22 mouse cellular contexts compared by ENCODE assay signal in the genomic region with DNA sequence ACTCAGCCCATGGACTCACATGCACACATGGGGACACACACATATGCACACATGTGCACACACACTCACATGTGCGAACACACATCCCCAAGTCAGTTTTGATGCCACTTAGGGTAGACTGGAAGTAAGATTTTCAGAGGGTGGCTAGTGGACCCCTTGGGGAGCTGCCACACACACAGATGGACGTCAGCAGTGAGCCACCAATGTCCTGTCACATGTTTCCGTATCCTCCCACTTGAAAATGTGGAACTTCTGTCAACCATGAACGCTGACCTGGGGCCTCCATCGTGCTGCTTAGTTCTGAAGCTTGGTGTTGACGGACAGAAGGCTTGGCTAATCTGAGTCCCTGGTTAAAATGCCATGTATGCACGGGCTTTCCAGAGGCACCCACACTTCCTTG. TPM values are rescaled to one million over a fixed set of nuclear protein-coding genes. Genes with fewer than 3 reads are reported as not detected.
A peak's percentile ranks its signal among the peaks of the same experiment; 100 is the strongest.
DNase-seq lines count a peak whose midpoint lies in the region; ATAC-seq and TF ChIP-seq lines count a peak whose summit lies in the region.
"Had no signal": no experiment of that assay in that cellular context is flagged by ENCODE, and none has a peak within 500 bp of the region (broad histone marks: within the 10 kb centered on the region; RNA-seq: fewer than 3 reads in every experiment).

No protein-coding gene starts in this region.

- dilution Hi-C loops in CH12.LX (cut with MboI; ENCODE audit: extremely low pct_ligation_motif_present, extremely low pct_unique_long_range_greater_than_20kb, low sequenced_read_pairs), result no loop called here

- peak; percentile 79 for ATAC-seq in megakaryocyte, adult 5-6 weeks (ENCODE audit: poor library complexity, severe bottlenecking)
- ATAC-seq in forebrain, embryonic 14.5 days, result no peak
- ATAC-seq: forebrain, embryonic 13.5 days had no signal

- TF ChIP-seq POLR2A in CH12.LX (IDR thresholded peaks at IDR 0.05; ENCODE audit: low read depth, low read length), result 0 out of 2 replicates have a peak, but pooled peaks have one; percentile 18
- TF ChIP-seq POLR2A in bone marrow macrophage, adult 2 months (IDR thresholded peaks at IDR 0.05; ENCODE audit: borderline replicate concordance, low read depth, low read length), result no peak
- TF ChIP-seq POLR2A in spleen, adult 2 months (IDR thresholded peaks at IDR 0.05; ENCODE audit: low read depth, low read length), result no peak

- no peak for TF ChIP-seq RAD21 in CH12.LX (IDR thresholded peaks at IDR 0.05; ENCODE audit: low read depth, low read length)

- no peaks in the 10 kb centered on the region for H3K9me3 ChIP-seq in CH12.LX (replicated peaks; ENCODE audit: low read length)
- H3K9me3 ChIP-seq in forebrain, embryonic 14.5 days (replicated peaks; ENCODE audit: control insufficient read depth, low read length), result no peaks in the 10 kb centered on the region
- H3K9me3 ChIP-seq: forebrain, embryonic 13.5 days; heart, embryonic 10.5 days; hindbrain, embryonic 15.5 days; limb, embryonic 12.5 days; midbrain, embryonic 12.5 days; stomach, embryonic 15.5 days had no signal

- 26% methylated on average over 7 of the region's 7 CpGs for WGBS in spleen, adult 2 months
- WGBS in forebrain, embryonic 14.5 days, result 87% methylated on average over 7 of the region's 7 CpGs

- peak overlapping the region in 2 of 3 experiments; percentile 34 to 67 for H3K4me3 ChIP-seq in CH12.LX (replicated peaks in 1 of 3; ENCODE audit: low read depth in 2 of 3, low read length in 2 of 3, poor library complexity in 1 of 3)
- no peak overlapping the region for H3K4me3 ChIP-seq in bone marrow macrophage, adult 2 months (ENCODE audit: insufficient read depth, low read length)
- H3K4me3 ChIP-seq in spleen, adult 2 months (ENCODE audit: extremely low read depth, insufficient read depth, insufficient read length), result no peak overlapping the region
- no peak overlapping the region for H3K4me3 ChIP-seq in forebrain, embryonic 14.5 days (ENCODE audit: low read depth, low read length)
- H3K4me3 ChIP-seq: forebrain, embryonic 13.5 days; heart, embryonic 10.5 days; hindbrain, embryonic 15.5 days; limb, embryonic 12.5 days; midbrain, embryonic 12.5 days; stomach, embryonic 15.5 days had no signal

- H3K9ac ChIP-seq in CH12.LX (ENCODE audit: insufficient read depth, low read depth), result peak overlapping the region; percentile 25; the same call in 1 of the 2 replicates
- H3K9ac ChIP-seq in forebrain, embryonic 14.5 days (ENCODE audit: low read length), result no peak overlapping the region
- H3K9ac ChIP-seq: forebrain, embryonic 13.5 days; hindbrain, embryonic 15.5 days; limb, embryonic 12.5 days; midbrain, embryonic 12.5 days; stomach, embryonic 15.5 days had no signal

- no peak for TF ChIP-seq CTCF in CH12.LX (conservative IDR thresholded peaks at IDR 0.05 in 1 of 2, IDR thresholded peaks at IDR 0.05 in 1 of 2; ENCODE audit: low read depth in 2 of 2, low read length in 2 of 2)
- TF ChIP-seq CTCF in bone marrow macrophage, adult 2 months (IDR thresholded peaks at IDR 0.05; ENCODE audit: low read depth, low read length), result no peak
- TF ChIP-seq CTCF in spleen, adult 2 months (IDR thresholded peaks at IDR 0.05; ENCODE audit: extremely low read depth, insufficient read depth, insufficient read length, insufficient replicate concordance), result no peak

- in situ Hi-C loops in CH12.LX (cut with MboI; ENCODE audit: low pct_ligation_motif_present, low pct_unique_long_range_greater_than_20kb, low sequenced_read_pairs), result no loop called here

- peaks cover 48 to 85% of the 10 kb centered on the region in 2 experiments for H3K4me1 ChIP-seq in CH12.LX (ENCODE audit: control insufficient read depth in 1 of 2, insufficient read depth in 2 of 2)
- peaks cover 69% of the 10 kb centered on the region for H3K4me1 ChIP-seq in bone marrow macrophage, adult 2 months (ENCODE audit: control insufficient read depth, insufficient read depth, low read length)
- peaks cover 33% of the 10 kb centered on the region; the same call in 1 of the 2 replicates for H3K4me1 ChIP-seq in spleen, adult 2 months (ENCODE audit: control insufficient read depth, insufficient read depth, insufficient read length)
- H3K4me1 ChIP-seq in forebrain, embryonic 14.5 days (ENCODE audit: control insufficient read depth, insufficient read depth, low read length), result no peaks in the 10 kb centered on the region
- H3K4me1 ChIP-seq: forebrain, embryonic 13.5 days had no signal

- TF ChIP-seq EP300 in CH12.LX (IDR thresholded peaks at IDR 0.05; ENCODE audit: low read length), result peak; percentile 34; the same call in 1 of the 2 replicates

- peak; percentile 69 for DNase-seq in CH12.LX (ENCODE audit: extremely low read depth)
- peak; percentile 61 to 78 for DNase-seq in spleen, adult 2 months (ENCODE audit: low read depth in 1 of 2, low spot score in 2 of 2)
- DNase-seq in retina, embryonic 14.5 days (ENCODE audit: low spot score), result no peak
- DNase-seq in ovary, postnatal 10 days (ENCODE audit: low spot score), result no peak
- no peak for DNase-seq in forebrain, embryonic 14.5 days (ENCODE audit: low spot score)
- DNase-seq: adrenal gland, postnatal 36 days; cerebellum, adult 2 months; cerebellum, postnatal 36 days; heart, postnatal 4 days; kidney, postnatal 10 days; layer of hippocampus, postnatal 36 days; lung, adult 2 months; thymus, postnatal 4 days had no signal

- H3K4me2 ChIP-seq in CH12.LX (ENCODE audit: insufficient read depth, low read depth, poor library complexity, severe bottlenecking), result no peak overlapping the region; the same call in 1 of the 2 replicates
- H3K4me2 ChIP-seq in forebrain, embryonic 14.5 days (ENCODE audit: low read length), result no peak overlapping the region
- H3K4me2 ChIP-seq: forebrain, embryonic 13.5 days; hindbrain, embryonic 15.5 days; limb, embryonic 12.5 days; liver, embryonic 11.5 days; midbrain, embryonic 12.5 days; stomach, embryonic 15.5 days had no signal

- no peaks in the 10 kb centered on the region for H3K27me3 ChIP-seq in CH12.LX (replicated peaks)
- no peaks in the 10 kb centered on the region for H3K27me3 ChIP-seq in spleen, adult 2 months (ENCODE audit: control insufficient read depth, insufficient read depth, low read length)
- H3K27me3 ChIP-seq in forebrain, embryonic 14.5 days (replicated peaks; ENCODE audit: control insufficient read depth, insufficient read depth, low read length), result no peaks in the 10 kb centered on the region
- H3K27me3 ChIP-seq: forebrain, embryonic 13.5 days; hindbrain, embryonic 15.5 days; limb, embryonic 12.5 days; midbrain, embryonic 12.5 days; stomach, embryonic 15.5 days had no signal

- peaks cover 0 to 24% of the 10 kb centered on the region in 2 experiments for H3K36me3 ChIP-seq in CH12.LX (replicated peaks in 1 of 2; ENCODE audit: control insufficient read depth in 1 of 2, insufficient read depth in 1 of 2, low read length in 1 of 2)
- H3K36me3 ChIP-seq in spleen, adult 2 months (ENCODE audit: control insufficient read depth, insufficient read depth, low read length), result no peaks in the 10 kb centered on the region
- no peaks in the 10 kb centered on the region for H3K36me3 ChIP-seq in forebrain, embryonic 14.5 days (ENCODE audit: control insufficient read depth, insufficient read depth, low read length)
- H3K36me3 ChIP-seq: heart, embryonic 10.5 days; hindbrain, embryonic 15.5 days; limb, embryonic 12.5 days; midbrain, embryonic 12.5 days; stomach, embryonic 15.5 days had no signal

- H3K27ac ChIP-seq in CH12.LX (ENCODE audit: insufficient read depth, low read depth), result peak overlapping the region; percentile 82
- H3K27ac ChIP-seq in bone marrow macrophage, adult 2 months (ENCODE audit: insufficient read depth, low read depth, low read length), result peak overlapping the region; percentile 66
- peak overlapping the region; percentile 51 for H3K27ac ChIP-seq in spleen, adult 2 months (ENCODE audit: insufficient read depth, low read length)
- H3K27ac ChIP-seq in forebrain, embryonic 14.5 days (ENCODE audit: low read depth, low read length), result no peak overlapping the region
- H3K27ac ChIP-seq: forebrain, embryonic 13.5 days; heart, embryonic 10.5 days; hindbrain, embryonic 15.5 days; limb, embryonic 12.5 days; midbrain, embryonic 12.5 days had no signal

- H3K79me2 ChIP-seq in CH12.LX (replicated peaks; ENCODE audit: control insufficient read depth, extremely low read depth, insufficient read depth, poor library complexity, severe bottlenecking), result no peaks in the 10 kb centered on the region

TF ChIP-seq in CH12.LX, 34 proteins besides CTCF, POLR2A, EP300 and RAD21 (continues in another document):
- peak; percentile 61; the same call in 1 of the 2 replicates for TF ChIP-seq TBP (conservative IDR thresholded peaks at IDR 0.05; ENCODE audit: low read depth, low read length)
- TF ChIP-seq BHLHE40 (IDR thresholded peaks at IDR 0.05; ENCODE audit: low read depth, low read length), result peak; percentile 78
- peak; percentile 50; the same call in 1 of the 2 replicates for TF ChIP-seq TCF12 (IDR thresholded peaks at IDR 0.05; ENCODE audit: low read depth, low read length)
- TF ChIP-seq UBTF (IDR thresholded peaks at IDR 0.05; ENCODE audit: low read depth, low read length), result no peak
- TF ChIP-seq NELFE (IDR thresholded peaks at IDR 0.05; ENCODE audit: low read depth, low read length), result 0 out of 2 replicates have a peak, but pooled peaks have one; percentile 36
- TF ChIP-seq SIN3A (IDR thresholded peaks at IDR 0.05; ENCODE audit: low read length), result no peak; the same call in 1 of the 2 replicates
- TF ChIP-seq ETS1 (conservative IDR thresholded peaks at IDR 0.05; ENCODE audit: low read depth, low read length), result peak; percentile 82
- TF ChIP-seq MAX (IDR thresholded peaks at IDR 0.05; ENCODE audit: low read length), result peak; percentile 80
- no peak for TF ChIP-seq ZNF384 (IDR thresholded peaks at IDR 0.05; ENCODE audit: low read depth, low read length)

RNA-seq across cellular contexts. Expression of gene B4galt5, which starts 32.6 kb away (rescaled TPM):
- total RNA-seq in CH12.LX (2012; rRNA removed) (12.5 and 14.4 TPM in 2 replicates), CH12.LX (2014; rRNA removed) (12.0 and 13.5 TPM in 2 replicates)
- polyA plus RNA-seq in CH12.LX (2012; ENCODE audit: insufficient read length, low read depth), result 17.6 and 22.4 TPM in 2 replicates
- 57.1 and 69.9 TPM in 2 replicates for polyA plus RNA-seq in bone marrow macrophage, adult 2 months (2012; ENCODE audit: insufficient read depth, insufficient read length, missing spikeins)
- total RNA-seq in megakaryocyte, adult 5-6 weeks (2015), result 62.5 and 80.6 TPM in 2 replicates
- 52.4 and 67.3 TPM in 2 replicates for total RNA-seq in megakaryocyte, adult 5-6 weeks (2017)
- 20.5 and 22.6 TPM in 2 replicates for polyA plus RNA-seq in spleen, adult 2 months (2012; rRNA removed)
- 10.9 and 12.0 TPM in 2 replicates for polyA plus RNA-seq in forebrain, embryonic 14.5 days (2014; fragmentation: Nextera tagmentation; extraction: Ambion mirVana)

RNA-seq across cellular contexts. Expression of gene Slc9a8, which starts 39.9 kb away (rescaled TPM):
- 21.2 and 26.0 TPM in 2 replicates for total RNA-seq in CH12.LX (2012; rRNA removed)
- total RNA-seq in CH12.LX (2014; rRNA removed), result 12.9 and 14.5 TPM in 2 replicates
- 20.6 and 25.0 TPM in 2 replicates for polyA plus RNA-seq in CH12.LX (2012; ENCODE audit: insufficient read length, low read depth)
- polyA plus RNA-seq in bone marrow macrophage, adult 2 months (2012; ENCODE audit: insufficient read depth, insufficient read length, missing spikeins), result 23.4 and 27.4 TPM in 2 replicates
- total RNA-seq in megakaryocyte, adult 5-6 weeks (2015), result 19.1 and 27.9 TPM in 2 replicates
- total RNA-seq in megakaryocyte, adult 5-6 weeks (2017), result 17.2 and 24.7 TPM in 2 replicates
- polyA plus RNA-seq in spleen, adult 2 months (2012; rRNA removed), result 47.7 and 53.8 TPM in 2 replicates
- 13.8 and 15.9 TPM in 2 replicates for polyA plus RNA-seq in forebrain, embryonic 14.5 days (2014; fragmentation: Nextera tagmentation; extraction: Ambion mirVana)

Comparison
In these comparisons a context has a peak if more than half of its experiments do, and no peak if none do; other contexts are left out.
1. DNase-seq: peak in CH12.LX (single experiment) and spleen, adult 2 months (2 of 2); none in retina, embryonic 14.5 days (single experiment), ovary, postnatal 10 days (single experiment) and forebrain, embryonic 14.5 days (single experiment).
2. H3K4me3 ChIP-seq: peak in CH12.LX (2 of 3); none in bone marrow macrophage, adult 2 months (single experiment), spleen, adult 2 months (single experiment) and forebrain, embryonic 14.5 days (single experiment).